Mouse (Mus musculus) forebrain, embryonic 10.5 days (tissue): ENCODE results near the gene Dusp2. TPM values are rescaled to one million over a fixed set of nuclear protein-coding genes. Genes with fewer than 3 reads are reported as not detected.
"Not testable (repeated sequence)": the region's sequence is repeated elsewhere in the genome, so short reads cannot be mapped to it uniquely, and the experiment has no call there.

ENCODE experiments used
- DNase-seq: peaks from one replicate; pipeline ENCODE4 v3.0.0-alpha.2; 2017; ENCODE audit warnings: low spot score; ENCODE audit errors: extremely low spot score
- H3K27ac ChIP-seq: fragments of 300-500 bp; sonication (generic); 2 replicates; pipeline ENCODE4 v1.5.1; 2016; ENCODE audit warnings: mild to moderate bottlenecking
- H3K27me3 ChIP-seq: fragments of 300-500 bp; sonication (generic); 2 replicates; pipeline ENCODE4 v1.6.1; 2016; ENCODE audit warnings: mild to moderate bottlenecking; ENCODE audit not compliant: poor library complexity, severe bottlenecking
- H3K36me3 ChIP-seq: fragments of 300-500 bp; sonication (generic); replicated peaks from 2 replicates; pipeline ENCODE4 v1.6.1; 2016; ENCODE audit warnings: mild to moderate bottlenecking, moderate library complexity
- H3K4me1 ChIP-seq: fragments of 300-500 bp; sonication (generic); 2 replicates; pipeline ENCODE4 v1.6.1; 2016
- H3K4me3 ChIP-seq: fragments of 300-500 bp; sonication (generic); 2 replicates; pipeline ENCODE4 v1.5.1; 2016; ENCODE audit warnings: mild to moderate bottlenecking, moderate library complexity
- H3K9me3 ChIP-seq: fragments of 300-500 bp; sonication (generic); 2 replicates; pipeline ENCODE4 v1.6.1; 2016; ENCODE audit warnings: mild to moderate bottlenecking, moderate library complexity
- WGBS: fragments of 180-500 bp; shearing (Covaris S2); methylation state at CpG from one replicate; pipeline ENCODE4 v1.1.7; 2016; 5-methylcytosine and 5-hydroxymethylcytosine counted together
- polyA plus RNA-seq: library from polyadenylated mRNA; unstranded; fragments of >200 nt; fragmentation: Nextera tagmentation; extraction: Ambion mirVana; gene quantifications from 2 replicates; pipeline ENCODE4 v1.2.1, GENCODE M21; 2016

The Dusp2 gene
- polyA plus RNA-seq, result 3.6 and 4.1 TPM in 2 replicates

- peaks cover 59% of the 10 kb centered on the region for H3K27me3 ChIP-seq
- H3K27ac ChIP-seq, result peak within 1 kb of the TSS; percentile 82
- no peaks in the 10 kb centered on the region for H3K36me3 ChIP-seq
- WGBS, result under 1% methylated on average over 76 of the region's 76 CpGs
- peaks cover 34% of the 10 kb centered on the region for H3K4me1 ChIP-seq
- peak; percentile 42 for DNase-seq
- H3K4me3 ChIP-seq, result peak within 1 kb of the TSS; percentile 63
- H3K9me3 ChIP-seq, result no peaks in the 10 kb centered on the region
Observed at GRCm38 (mm10) chr2:127335767-127336496, at the start of gene Dusp2. TSS of gene Dusp2 (plus strand) at chr2:127336159.

- peaks cover 89% of the 10 kb centered on the region for H3K36me3 ChIP-seq
- 89% methylated on average over 4 of the region's 4 CpGs for WGBS
- no peak for DNase-seq
Observed at GRCm38 (mm10) chr2:127292250-127292649, 43.7 kb upstream of the Dusp2 start.

GRCm38 (mm10) chr2:127297001-127297805 lies 38.8 kb upstream of the Dusp2 start:
- Histone ChIP-seq H3K4me1 (no peaks in the 10 kb centered on the region), H3K9me3 (no peaks in the 10 kb centered on the region), H3K4me3 (no peak overlapping the region), H3K27me3 (no peaks in the 10 kb centered on the region), H3K36me3 (peaks cover 94% of the 10 kb centered on the region), H3K27ac (no peak overlapping the region)
- 93% methylated on average over 7 of the region's 7 CpGs for WGBS
- no peak for DNase-seq

More at GRCm38 (mm10) chr2:127292250-127292649, 43.7 kb upstream of the Dusp2 start:
- Histone ChIP-seq H3K4me3 (no peak overlapping the region), H3K27ac (no peak overlapping the region), H3K27me3 (no peaks in the 10 kb centered on the region), H3K4me1 (no peaks in the 10 kb centered on the region), H3K9me3 (no peaks in the 10 kb centered on the region)

GRCm38 (mm10) chr2:127298056-127298455 lies 37.9 kb upstream of the Dusp2 start:
- Histone ChIP-seq H3K27me3 (no peaks in the 10 kb centered on the region), H3K36me3 (peaks cover 85% of the 10 kb centered on the region), H3K27ac (no peak overlapping the region), H3K4me1 (no peaks in the 10 kb centered on the region), H3K4me3 (no peak overlapping the region), H3K9me3 (no peaks in the 10 kb centered on the region)
- DNase-seq, result no peak
- 100% methylated on average over 1 of the region's 1 CpGs for WGBS

- no peaks in the 10 kb centered on the region for H3K9me3 ChIP-seq
- H3K4me1 ChIP-seq, result no peaks in the 10 kb centered on the region
- DNase-seq, result no peak
- peaks cover 59% of the 10 kb centered on the region for H3K36me3 ChIP-seq
- no peaks in the 10 kb centered on the region for H3K27me3 ChIP-seq
- H3K4me3 ChIP-seq, result no peak overlapping the region
- H3K27ac ChIP-seq, result no peak overlapping the region
- WGBS, result 82% methylated on average over 3 of the region's 3 CpGs
Observed at GRCm38 (mm10) chr2:127300701-127301100, 35.3 kb upstream of the Dusp2 start.

GRCm38 (mm10) chr2:127301883-127302282 lies 34.1 kb upstream of the Dusp2 start:
- no peak overlapping the region for H3K4me3 ChIP-seq
- no peaks in the 10 kb centered on the region for H3K9me3 ChIP-seq
- H3K27me3 ChIP-seq, result no peaks in the 10 kb centered on the region
- DNase-seq, result no peak
- WGBS, result 95% methylated on average over 3 of the region's 3 CpGs
- H3K27ac ChIP-seq, result no peak overlapping the region
- no peaks in the 10 kb centered on the region for H3K4me1 ChIP-seq
- H3K36me3 ChIP-seq, result peaks cover 47% of the 10 kb centered on the region

GRCm38 (mm10) chr2:127304192-127304591 lies 31.8 kb upstream of the Dusp2 start:
- not testable (repeated sequence) for H3K27ac ChIP-seq, H3K4me1 ChIP-seq, H3K4me3 ChIP-seq, DNase-seq, H3K9me3 ChIP-seq, H3K27me3 ChIP-seq
- peaks cover 24% of the 10 kb centered on the region for H3K36me3 ChIP-seq
- WGBS, result 92% methylated on average over 4 of the region's 4 CpGs

GRCm38 (mm10) chr2:127304609-127305210 lies 31.2 kb upstream of the Dusp2 start:
- Histone ChIP-seq H3K4me1 (no peaks in the 10 kb centered on the region), H3K27me3 (no peaks in the 10 kb centered on the region), H3K27ac (no peak overlapping the region), H3K36me3 (peaks cover 18% of the 10 kb centered on the region), H3K4me3 (no peak overlapping the region), H3K9me3 (no peaks in the 10 kb centered on the region)
- DNase-seq, result no peak
- 87% methylated on average over 3 of the region's 3 CpGs for WGBS

- DNase-seq, result no peak
- Histone ChIP-seq H3K27me3 (no peaks in the 10 kb centered on the region), H3K36me3 (peaks cover 5% of the 10 kb centered on the region), H3K4me1 (no peaks in the 10 kb centered on the region), H3K9me3 (no peaks in the 10 kb centered on the region), H3K27ac (no peak overlapping the region), H3K4me3 (no peak overlapping the region)
Observed at GRCm38 (mm10) chr2:127306123-127306522, 29.8 kb upstream of the Dusp2 start.

- Histone ChIP-seq H3K4me3 (no peak overlapping the region), H3K9me3 (no peaks in the 10 kb centered on the region), H3K27ac (no peak overlapping the region), H3K4me1 (no peaks in the 10 kb centered on the region), H3K36me3 (no peaks in the 10 kb centered on the region), H3K27me3 (no peaks in the 10 kb centered on the region)
- DNase-seq, result no peak
- WGBS, result 46% methylated on average over 3 of the region's 3 CpGs
Observed at GRCm38 (mm10) chr2:127307179-127307578, 28.8 kb upstream of the Dusp2 start.

- DNase-seq, result no peak
- 88% methylated on average over 2 of the region's 2 CpGs for WGBS
- H3K4me3 ChIP-seq, result no peak overlapping the region
- no peak overlapping the region for H3K27ac ChIP-seq
- no peaks in the 10 kb centered on the region for H3K4me1 ChIP-seq
- no peaks in the 10 kb centered on the region for H3K27me3 ChIP-seq
- no peaks in the 10 kb centered on the region for H3K9me3 ChIP-seq
- no peaks in the 10 kb centered on the region for H3K36me3 ChIP-seq
Observed at GRCm38 (mm10) chr2:127308660-127309059, 27.3 kb upstream of the Dusp2 start.

GRCm38 (mm10) chr2:127310246-127310645 lies 25.7 kb upstream of the Dusp2 start:
- no peaks in the 10 kb centered on the region for H3K27me3 ChIP-seq
- no peaks in the 10 kb centered on the region for H3K9me3 ChIP-seq

GRCm38 (mm10) chr2:127310685-127311084 lies 25.3 kb upstream of the Dusp2 start:
- Histone ChIP-seq H3K27ac (no peak overlapping the region), H3K4me3 (no peak overlapping the region), H3K36me3 (no peaks in the 10 kb centered on the region), H3K27me3 (no peaks in the 10 kb centered on the region), H3K9me3 (no peaks in the 10 kb centered on the region), H3K4me1 (no peaks in the 10 kb centered on the region)
- WGBS, result 94% methylated on average over 7 of the region's 7 CpGs
- DNase-seq, result no peak

More at GRCm38 (mm10) chr2:127310246-127310645, 25.7 kb upstream of the Dusp2 start:
- H3K27ac ChIP-seq, result no peak overlapping the region
- no peak overlapping the region for H3K4me3 ChIP-seq
- 63% methylated on average over 2 of the region's 2 CpGs for WGBS
- DNase-seq, result no peak
- H3K36me3 ChIP-seq, result no peaks in the 10 kb centered on the region
- H3K4me1 ChIP-seq, result no peaks in the 10 kb centered on the region
